Mouse (Mus musculus): ENCODE measurements around the gene Uty. TPM values are rescaled to one million over a fixed set of nuclear protein-coding genes. Genes with fewer than 3 reads are reported as not detected.

The Uty gene
- polyA plus RNA-seq (2012; rRNA removed) = 1.1 and 4.0 TPM in 2 replicates

GRCm38 (mm10) chrY:1245426-1245863, at the start of gene Uty:
Gene Uty, minus strand, starts transcription at chrY:1245759.

GRCm38 (mm10) chrY:1286171-1286795, 40.7 kb upstream of the Uty start, which contains the start of gene Ddx3y:
Gene Ddx3y, minus strand, starts transcription at chrY:1286629.

Other genes starting within 250 kb of the Uty start
- 4.8 and 20.1 TPM in 2 replicates for gene Eif2s3y, start 235.2 kb downstream of the Uty start, polyA plus RNA-seq (2012; rRNA removed)
- gene Ddx3y, start 40.9 kb upstream of the Uty start, polyA plus RNA-seq (2012; rRNA removed) = 3.3 and 10.7 TPM in 2 replicates
- gene Usp9y, start 214.0 kb upstream of the Uty start, polyA plus RNA-seq (2012; rRNA removed) = not detected in 2 replicates

Data from liver, embryonic 14 days (tissue).